Mouse (Mus musculus): ENCODE measurements around the gene B430306N03Rik. TPM values are rescaled to one million over a fixed set of nuclear protein-coding genes. Genes with fewer than 3 reads are reported as not detected.

Gene B430306N03Rik
- polyA plus RNA-seq, 2 experiments from 2014 or later = 1.8 to 2.5 TPM

GRCm38 (mm10) chr17:48363421-48363965 is 47.6 kb downstream of the B430306N03Rik start:
- ATAC-seq = no peak

- no peak for ATAC-seq
These were observed 49.7 kb downstream of the B430306N03Rik start for GRCm38 (mm10) chr17:48365511-48366155.

- no peak for ATAC-seq
These were observed 50.9 kb downstream of the B430306N03Rik start for GRCm38 (mm10) chr17:48366806-48367205.

- no peak for ATAC-seq
These were observed 55.7 kb downstream of the B430306N03Rik start for GRCm38 (mm10) chr17:48371621-48372020.

- no peak for ATAC-seq
These were observed 57.0 kb downstream of the B430306N03Rik start for GRCm38 (mm10) chr17:48372987-48373386.

GRCm38 (mm10) chr17:48376102-48376501 is 60.2 kb downstream of the B430306N03Rik start:
- ATAC-seq = no peak

Other genes starting within 250 kb of the B430306N03Rik start
- gene 1700067P10Rik, start 226.8 kb upstream of the B430306N03Rik start, polyA plus RNA-seq (2017; shearing (Covaris generic)) = not detected
- gene 9830107B12Rik, start 169.9 kb upstream of the B430306N03Rik start, polyA plus RNA-seq (2017; shearing (Covaris generic)) = not detected
- gene A530064D06Rik, start 148.9 kb upstream of the B430306N03Rik start, polyA plus RNA-seq (2017; shearing (Covaris generic)) = not detected
- gene Trem1, start 83.4 kb upstream of the B430306N03Rik start, polyA plus RNA-seq (2017; shearing (Covaris generic)) = not detected
- gene Trem3, start 68.4 kb upstream of the B430306N03Rik start, polyA plus RNA-seq (2017; shearing (Covaris generic)) = not detected
- gene Treml4, start 51.8 kb upstream of the B430306N03Rik start, polyA plus RNA-seq (2017; shearing (Covaris generic)) = 1 to 10 TPM in 1 of 2 experiments, under 1 TPM in 1; 0.87 to 1.8 TPM
- 10 to 100 TPM; 13.2 to 16.8 TPM for gene Treml2, start 16.6 kb upstream of the B430306N03Rik start, polyA plus RNA-seq (2017; shearing (Covaris generic))
- gene Trem2, start 30.3 kb downstream of the B430306N03Rik start, polyA plus RNA-seq (2017; shearing (Covaris generic)) = not detected
- gene Treml1, start 43.8 kb downstream of the B430306N03Rik start, polyA plus RNA-seq (2017; shearing (Covaris generic)) = not detected
- gene Nfya, start 93.8 kb downstream of the B430306N03Rik start, polyA plus RNA-seq (2017; shearing (Covaris generic)) = 10 to 100 TPM; 11.3 to 13.3 TPM
- 10 to 100 TPM; 81.7 to 98.8 TPM for gene Oard1, start 93.9 kb downstream of the B430306N03Rik start, polyA plus RNA-seq (2017; shearing (Covaris generic))
- gene Apobec2, start 116.8 kb downstream of the B430306N03Rik start, polyA plus RNA-seq (2017; shearing (Covaris generic)) = 1 to 10 TPM; 1.2 to 1.8 TPM
- gene Tspo2, start 135.4 kb downstream of the B430306N03Rik start, polyA plus RNA-seq (2017; shearing (Covaris generic)) = not detected
- 10 to 100 TPM; 23.7 to 26.3 TPM for gene Unc5cl, start 138.8 kb downstream of the B430306N03Rik start, polyA plus RNA-seq (2017; shearing (Covaris generic))